Mouse (Mus musculus) frontal cortex, postnatal 25 days (tissue): ENCODE results near the gene Myrfl.

Source experiments
- DNase-seq, 2 experiments: peaks; one replicate each; pipeline ENCODE4 v3.0.0; 2022; ENCODE audit warnings: low spot score in 2 of 2

Gene Myrfl

GRCm38 (mm10) chr10:116827306-116827705 is 69.4 kb downstream of the Myrfl start:
- DNase-seq = no peak

- DNase-seq = no peak
These were observed 81.2 kb downstream of the Myrfl start for GRCm38 (mm10) chr10:116815311-116816060.

GRCm38 (mm10) chr10:116813150-116813549 is 83.6 kb downstream of the Myrfl start:
- no peak for DNase-seq

GRCm38 (mm10) chr10:116810738-116811137 is 86.0 kb downstream of the Myrfl start:
- no peak for DNase-seq

- DNase-seq = no peak
These were observed 87.3 kb downstream of the Myrfl start for GRCm38 (mm10) chr10:116809383-116809782.

GRCm38 (mm10) chr10:116808556-116809353 is 88.0 kb downstream of the Myrfl start:
- no peak for DNase-seq

GRCm38 (mm10) chr10:116802178-116802794 is 94.4 kb downstream of the Myrfl start:
- no peak for DNase-seq

- DNase-seq = no peak
These were observed 95.4 kb downstream of the Myrfl start for GRCm38 (mm10) chr10:116801281-116801680.

GRCm38 (mm10) chr10:116796066-116796465 is 100.7 kb downstream of the Myrfl start:
- DNase-seq = no peak

GRCm38 (mm10) chr10:116789096-116789495 is 107.6 kb downstream of the Myrfl start:
- DNase-seq = peak in 1 of 2 experiments; percentile 25

- no peak for DNase-seq
These were observed 108.3 kb downstream of the Myrfl start for GRCm38 (mm10) chr10:116788431-116788830.

GRCm38 (mm10) chr10:116784098-116784497 is 112.6 kb downstream of the Myrfl start:
- DNase-seq = no peak

GRCm38 (mm10) chr10:116783020-116783419 is 113.7 kb downstream of the Myrfl start:
- DNase-seq = no peak

- DNase-seq = no peak
These were observed 118.8 kb downstream of the Myrfl start for GRCm38 (mm10) chr10:116777947-116778346.

- DNase-seq = no peak
These were observed 119.9 kb downstream of the Myrfl start for GRCm38 (mm10) chr10:116776846-116777245.

GRCm38 (mm10) chr10:116773846-116774750 is 122.6 kb downstream of the Myrfl start:
- DNase-seq = no peak

- DNase-seq = no peak
These were observed 125.3 kb downstream of the Myrfl start for GRCm38 (mm10) chr10:116771215-116771935.

GRCm38 (mm10) chr10:116768642-116769041 is 128.1 kb downstream of the Myrfl start:
- DNase-seq = no peak

GRCm38 (mm10) chr10:116766525-116766924 is 130.2 kb downstream of the Myrfl start:
- DNase-seq = no peak

GRCm38 (mm10) chr10:116761476-116762068 is 135.1 kb downstream of the Myrfl start:
- DNase-seq = no peak
